Mouse (Mus musculus) forebrain, embryonic 15.5 days (tissue): Measurements from ENCODE around the gene Dock9. TPM values are rescaled to one million over a fixed set of nuclear protein-coding genes. Genes with fewer than 3 reads are reported as not detected.

Source experiments
- ATAC-seq: fragments of 200-750 bp; cut with Nextera tagmentation; replicated peaks from 2 replicates; pipeline ENCODE4 v1.8.0; 2017; ENCODE audit warnings: mild to moderate bottlenecking, moderate TSS enrichment, moderate library complexity
- H3K27ac ChIP-seq: fragments of 300-500 bp; sonication (generic); replicated peaks from 2 replicates; pipeline ENCODE4 v1.5.1; 2015; ENCODE audit warnings: mild to moderate bottlenecking, inconsistent platforms
- H3K27me3 ChIP-seq: fragments of 300-500 bp; sonication (generic); 2 replicates; pipeline ENCODE4 v1.6.1; 2015; ENCODE audit warnings: inconsistent platforms
- H3K36me3 ChIP-seq: fragments of 300-500 bp; sonication (generic); 2 replicates; pipeline ENCODE4 v1.6.1; 2015; ENCODE audit warnings: mild to moderate bottlenecking, inconsistent platforms
- H3K4me1 ChIP-seq: fragments of 300-500 bp; sonication (generic); 2 replicates; pipeline ENCODE4 v1.6.1; 2015; ENCODE audit warnings: inconsistent platforms
- H3K4me2 ChIP-seq: fragments of 300-500 bp; sonication (generic); replicated peaks from 2 replicates; pipeline ENCODE4 v1.6.1; 2015; ENCODE audit warnings: mild to moderate bottlenecking, inconsistent platforms
- H3K4me3 ChIP-seq: fragments of 300-500 bp; sonication (generic); 2 replicates; pipeline ENCODE4 v1.5.1; 2015; ENCODE audit warnings: mild to moderate bottlenecking, inconsistent platforms
- H3K9ac ChIP-seq: fragments of 300-500 bp; sonication (generic); replicated peaks from 2 replicates; pipeline ENCODE4 v1.6.1; 2015; ENCODE audit warnings: mild to moderate bottlenecking, inconsistent platforms
- H3K9me3 ChIP-seq: fragments of 300-500 bp; sonication (generic); 2 replicates; pipeline ENCODE4 v1.6.1; 2016; ENCODE audit warnings: inconsistent platforms
- WGBS: fragments of 180-500 bp; shearing (Covaris S2); methylation state at CpG from one replicate; pipeline ENCODE4 v1.1.7; 2015; ENCODE audit warnings: mixed read lengths; 5-methylcytosine and 5-hydroxymethylcytosine counted together
- polyA plus RNA-seq: library from polyadenylated mRNA; unstranded; fragments of >200 nt; fragmentation: Nextera tagmentation; extraction: Ambion mirVana; gene quantifications from 2 replicates; pipeline ENCODE4 v1.2.1, GENCODE M21; 2015

The Dock9 gene
- polyA plus RNA-seq: 10.6 and 11.1 TPM in 2 replicates

GRCm38 (mm10) chr14:121797457-121798410 lies at the start of gene Dock9:
Dock9 (minus strand) TSS chr14:121797837.
- Histone ChIP-seq H3K4me2 (peak within 1 kb of the TSS; percentile 89), H3K4me3 (peak within 1 kb of the TSS; percentile 57), H3K36me3 (no peaks in the 10 kb centered on the region), H3K9ac (peak within 1 kb of the TSS; percentile 56), H3K27me3 (peaks cover 14% of the 10 kb centered on the region), H3K9me3 (no peaks in the 10 kb centered on the region), H3K27ac (peak within 1 kb of the TSS; percentile 78), H3K4me1 (peaks cover 12% of the 10 kb centered on the region)
- WGBS: under 1% methylated on average over 101 of the region's 106 CpGs
- ATAC-seq: peak; percentile 85

GRCm38 (mm10) chr14:121844486-121844885 lies 46.8 kb upstream of the Dock9 start:
- no peaks in the 10 kb centered on the region for H3K27me3 ChIP-seq
- no peaks in the 10 kb centered on the region for H3K36me3 ChIP-seq
- H3K4me3 ChIP-seq: no peak overlapping the region
- ATAC-seq: no peak
- WGBS: 59% methylated on average over 8 of the region's 8 CpGs
- no peak overlapping the region for H3K4me2 ChIP-seq
- no peak overlapping the region for H3K9ac ChIP-seq
- no peak overlapping the region for H3K27ac ChIP-seq
- H3K4me1 ChIP-seq: no peaks in the 10 kb centered on the region
- H3K9me3 ChIP-seq: 0 out of 2 replicates have a peak, but pooled peaks cover 4% of the 10 kb centered on the region

- Histone ChIP-seq H3K36me3 (no peaks in the 10 kb centered on the region), H3K9ac (no peak overlapping the region), H3K9me3 (peaks cover 10% of the 10 kb centered on the region; the same call in 1 of the 2 replicates), H3K27ac (no peak overlapping the region), H3K4me1 (no peaks in the 10 kb centered on the region), H3K27me3 (no peaks in the 10 kb centered on the region), H3K4me3 (no peak overlapping the region), H3K4me2 (no peak overlapping the region)
- ATAC-seq: no peak
- WGBS: 89% methylated on average over 8 of the region's 8 CpGs
Observed at GRCm38 (mm10) chr14:121840217-121840616, 42.6 kb upstream of the Dock9 start.

- WGBS: 91% methylated on average over 4 of the region's 4 CpGs
Observed at GRCm38 (mm10) chr14:121838161-121838560, 40.5 kb upstream of the Dock9 start.

GRCm38 (mm10) chr14:121833001-121833520 lies 35.4 kb upstream of the Dock9 start:
- Histone ChIP-seq H3K9me3 (no peaks in the 10 kb centered on the region), H3K36me3 (no peaks in the 10 kb centered on the region), H3K9ac (no peak overlapping the region), H3K4me2 (no peak overlapping the region), H3K4me1 (no peaks in the 10 kb centered on the region), H3K27ac (no peak overlapping the region), H3K4me3 (no peak overlapping the region), H3K27me3 (no peaks in the 10 kb centered on the region)
- ATAC-seq: no peak
- 84% methylated on average over 2 of the region's 2 CpGs for WGBS

More at GRCm38 (mm10) chr14:121838161-121838560, 40.5 kb upstream of the Dock9 start:
- no peaks in the 10 kb centered on the region for H3K36me3 ChIP-seq
- no peak overlapping the region for H3K4me2 ChIP-seq
- no peaks in the 10 kb centered on the region for H3K4me1 ChIP-seq
- peaks cover 10% of the 10 kb centered on the region; the same call in 1 of the 2 replicates for H3K9me3 ChIP-seq
- no peak for ATAC-seq
- H3K9ac ChIP-seq: no peak overlapping the region
- no peak overlapping the region for H3K4me3 ChIP-seq
- H3K27me3 ChIP-seq: no peaks in the 10 kb centered on the region
- no peak overlapping the region for H3K27ac ChIP-seq

- no peak for ATAC-seq
- H3K27ac ChIP-seq: no peak overlapping the region
- H3K4me1 ChIP-seq: no peaks in the 10 kb centered on the region
- no peaks in the 10 kb centered on the region for H3K36me3 ChIP-seq
- WGBS: 87% methylated on average over 4 of the region's 4 CpGs
- H3K9me3 ChIP-seq: no peaks in the 10 kb centered on the region
- H3K27me3 ChIP-seq: no peaks in the 10 kb centered on the region
- no peak overlapping the region for H3K9ac ChIP-seq
- H3K4me2 ChIP-seq: no peak overlapping the region
- H3K4me3 ChIP-seq: no peak overlapping the region
Observed at GRCm38 (mm10) chr14:121829816-121830442, 32.3 kb upstream of the Dock9 start.

- WGBS: 89% methylated on average over 7 of the region's 7 CpGs
- Histone ChIP-seq H3K9ac (no peak overlapping the region), H3K36me3 (no peaks in the 10 kb centered on the region), H3K4me3 (no peak overlapping the region), H3K27me3 (no peaks in the 10 kb centered on the region), H3K27ac (no peak overlapping the region), H3K4me2 (no peak overlapping the region), H3K4me1 (no peaks in the 10 kb centered on the region), H3K9me3 (no peaks in the 10 kb centered on the region)
- ATAC-seq: no peak
Observed at GRCm38 (mm10) chr14:121827091-121827490, 29.5 kb upstream of the Dock9 start.

GRCm38 (mm10) chr14:121825521-121826445 lies 28.1 kb upstream of the Dock9 start:
- 70% methylated on average over 10 of the region's 10 CpGs for WGBS
- Histone ChIP-seq H3K4me1 (no peaks in the 10 kb centered on the region), H3K9ac (no peak overlapping the region), H3K9me3 (no peaks in the 10 kb centered on the region), H3K27ac (no peak overlapping the region), H3K4me3 (no peak overlapping the region), H3K36me3 (no peaks in the 10 kb centered on the region), H3K27me3 (no peaks in the 10 kb centered on the region), H3K4me2 (no peak overlapping the region)
- no peak for ATAC-seq

- no peaks in the 10 kb centered on the region for H3K36me3 ChIP-seq
- no peaks in the 10 kb centered on the region for H3K4me1 ChIP-seq
- no peak overlapping the region for H3K4me3 ChIP-seq
- H3K27ac ChIP-seq: no peak overlapping the region
- no peaks in the 10 kb centered on the region for H3K9me3 ChIP-seq
- WGBS: 72% methylated on average over 11 of the region's 11 CpGs
- H3K27me3 ChIP-seq: no peaks in the 10 kb centered on the region
- H3K4me2 ChIP-seq: no peak overlapping the region
- no peak overlapping the region for H3K9ac ChIP-seq
- ATAC-seq: no peak
Observed at GRCm38 (mm10) chr14:121824322-121825103, 26.9 kb upstream of the Dock9 start.

- Histone ChIP-seq H3K4me2 (no peak overlapping the region), H3K27me3 (no peaks in the 10 kb centered on the region), H3K9ac (no peak overlapping the region), H3K4me1 (no peaks in the 10 kb centered on the region), H3K4me3 (no peak overlapping the region), H3K9me3 (no peaks in the 10 kb centered on the region), H3K27ac (no peak overlapping the region), H3K36me3 (no peaks in the 10 kb centered on the region)
- 83% methylated on average over 3 of the region's 3 CpGs for WGBS
- ATAC-seq: no peak
Observed at GRCm38 (mm10) chr14:121822997-121823396, 25.4 kb upstream of the Dock9 start.

GRCm38 (mm10) chr14:121822506-121822905 lies 24.9 kb upstream of the Dock9 start:
- H3K9ac ChIP-seq: no peak overlapping the region
- H3K36me3 ChIP-seq: no peaks in the 10 kb centered on the region
- WGBS: 87% methylated on average over 8 of the region's 8 CpGs
- ATAC-seq: no peak
- H3K4me1 ChIP-seq: no peaks in the 10 kb centered on the region
- H3K27me3 ChIP-seq: no peaks in the 10 kb centered on the region
- H3K27ac ChIP-seq: no peak overlapping the region
- H3K4me2 ChIP-seq: no peak overlapping the region
- no peak overlapping the region for H3K4me3 ChIP-seq
- no peaks in the 10 kb centered on the region for H3K9me3 ChIP-seq
